Mouse (Mus musculus) stomach, embryonic 16.5 days (tissue): ENCODE results near the gene Ints5. TPM values are rescaled to one million over a fixed set of nuclear protein-coding genes. Genes with fewer than 3 reads are reported as not detected.
A peak's percentile ranks its signal among the peaks of the same experiment; 100 is the strongest.

Experiments
- ATAC-seq: fragments of 200-750 bp; cut with Nextera tagmentation; 2 replicates; pipeline ENCODE4 v1.8.0; 2017; ENCODE audit warnings: moderate number of reproducible peaks, moderate TSS enrichment; ENCODE audit not compliant: insufficient read depth, low FRiP score
- H3K27ac ChIP-seq: fragments of 300-500 bp; sonication (generic); 2 replicates; pipeline ENCODE4 v1.5.1; 2014; ENCODE audit warnings: low read length
- H3K27me3 ChIP-seq: fragments of 300-500 bp; sonication (generic); 2 replicates; pipeline ENCODE4 v1.6.1; 2014; ENCODE audit warnings: low read length, control low read depth, mixed read lengths; ENCODE audit not compliant: control insufficient read depth, insufficient read depth
- H3K36me3 ChIP-seq: fragments of 300-500 bp; sonication (generic); 2 replicates; pipeline ENCODE4 v1.6.1; 2014; ENCODE audit warnings: low read length; ENCODE audit not compliant: control insufficient read depth, insufficient read depth
- H3K4me1 ChIP-seq: fragments of 300-500 bp; sonication (generic); 2 replicates; pipeline ENCODE4 v1.6.1; 2014; ENCODE audit warnings: low read length, control low read depth, mixed read lengths; ENCODE audit not compliant: control insufficient read depth, insufficient read depth
- H3K4me2 ChIP-seq: fragments of 300-500 bp; sonication (generic); 2 replicates; pipeline ENCODE4 v1.6.1; 2014; ENCODE audit warnings: low read depth, low read length, mixed read lengths
- H3K4me3 ChIP-seq: fragments of 300-500 bp; sonication (generic); replicated peaks from 2 replicates; pipeline ENCODE4 v1.5.1; 2014; ENCODE audit warnings: mild to moderate bottlenecking, low read length
- H3K9ac ChIP-seq: fragments of 300-500 bp; sonication (generic); 2 replicates; pipeline ENCODE4 v1.6.1; 2014; ENCODE audit warnings: low read length
- H3K9me3 ChIP-seq: fragments of 300-500 bp; sonication (generic); replicated peaks from 2 replicates; pipeline ENCODE4 v1.6.1; 2016; ENCODE audit warnings: low read length, control low read depth; ENCODE audit not compliant: control insufficient read depth
- WGBS: fragments of 180-500 bp; shearing (Covaris S2); extraction: QIAGEN DNeasy Blood & Tissue Kit; methylation state at CpG from one replicate; pipeline ENCODE4 v1.1.7; 2014; 5-methylcytosine and 5-hydroxymethylcytosine counted together
- polyA plus RNA-seq: library from polyadenylated mRNA; unstranded; fragments of >200 nt; fragmentation: Nextera tagmentation; extraction: Ambion mirVana; gene quantifications from 2 replicates; pipeline ENCODE4 v1.2.1, GENCODE M21; 2015

The Ints5 gene
- polyA plus RNA-seq, 1 experiment from 2014 or later: 35.4 TPM

DNA sequence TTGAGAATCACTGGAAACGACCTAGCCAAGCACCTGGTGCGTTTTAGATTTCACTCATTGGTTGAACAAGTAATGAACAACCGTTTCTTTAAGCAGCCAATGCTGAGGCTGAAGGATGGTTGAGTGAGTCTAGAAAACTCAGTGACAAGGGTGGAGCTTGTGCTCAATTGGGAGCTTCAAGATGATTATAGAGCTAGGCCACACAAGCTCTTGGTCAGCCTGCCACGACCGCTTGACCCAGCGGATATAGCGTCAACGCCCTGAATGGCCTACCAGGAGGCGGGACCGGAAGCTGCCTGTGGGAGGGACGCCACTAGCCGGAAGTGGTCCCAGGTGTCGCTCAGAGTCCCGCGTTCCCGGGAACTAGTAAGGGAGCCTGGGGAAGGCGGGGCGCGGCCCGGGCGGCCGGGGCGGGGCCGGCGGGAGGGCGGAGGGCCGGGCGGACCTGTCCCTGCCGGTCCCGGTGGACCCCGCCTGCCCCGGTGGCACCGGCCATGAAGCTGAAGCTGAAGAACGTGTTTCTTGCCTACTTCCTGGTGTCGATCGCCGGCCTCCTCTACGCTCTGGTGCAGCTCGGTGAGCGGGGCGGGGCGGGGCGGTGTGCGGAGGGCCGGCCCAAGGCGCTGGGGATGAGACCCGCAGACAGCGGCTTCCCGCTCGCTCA is 27.4 kb downstream of the Ints5 start, which contains the start of gene B3gat3:
Gene B3gat3, plus strand, starts transcription at position 302 of the 664 bp plus-strand sequence.
- Histone ChIP-seq H3K9me3 (no peaks in the 10 kb centered on the region), H3K27me3 (no peaks in the 10 kb centered on the region), H3K9ac (peak within 1 kb of the TSS; percentile 86), H3K4me1 (peaks cover 9% of the 10 kb centered on the region), H3K4me3 (peak within 1 kb of the TSS; percentile 82), H3K4me2 (peak within 1 kb of the TSS; percentile 82), H3K27ac (peak within 1 kb of the TSS; percentile 95), H3K36me3 (peaks cover 14% of the 10 kb centered on the region)
- peak; percentile 98 for ATAC-seq
- WGBS: 3% methylated on average over 37 of the region's 50 CpGs

DNA sequence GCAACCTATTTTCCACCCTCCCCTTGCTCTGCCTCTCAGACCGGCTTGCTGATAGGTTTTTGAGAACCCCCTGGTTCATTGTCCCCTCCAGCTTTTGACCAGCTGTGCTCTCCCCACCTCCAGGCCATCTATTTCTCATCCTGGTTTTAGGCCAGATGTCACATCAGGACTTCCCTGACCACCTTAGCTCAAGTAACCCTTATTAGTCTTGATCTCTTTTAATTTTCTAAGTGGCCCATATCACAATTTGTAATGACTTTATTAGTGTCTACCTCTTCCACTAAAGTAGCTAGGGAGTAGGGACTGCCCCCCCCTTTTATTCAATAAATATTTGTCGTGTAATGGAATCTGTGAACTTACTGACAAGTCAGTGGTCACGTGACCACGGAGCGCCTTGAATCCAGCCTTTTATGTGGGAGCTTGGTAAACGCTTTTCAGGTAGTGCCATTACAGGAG is 28.1 kb downstream of the Ints5 start:
- peak overlapping the region; percentile 86 for H3K9ac ChIP-seq
- no peaks in the 10 kb centered on the region for H3K9me3 ChIP-seq
- H3K4me1 ChIP-seq: peaks cover 9% of the 10 kb centered on the region
- no peaks in the 10 kb centered on the region for H3K27me3 ChIP-seq
- H3K4me2 ChIP-seq: peak overlapping the region; percentile 82
- H3K27ac ChIP-seq: peak overlapping the region; percentile 95
- ATAC-seq: peak; percentile 18; the same call in 1 of the 2 replicates
- peaks cover 9% of the 10 kb centered on the region; the same call in 1 of the 2 replicates for H3K36me3 ChIP-seq
- 2% methylated on average over 6 of the region's 6 CpGs for WGBS
- H3K4me3 ChIP-seq: peak overlapping the region; percentile 82

DNA sequence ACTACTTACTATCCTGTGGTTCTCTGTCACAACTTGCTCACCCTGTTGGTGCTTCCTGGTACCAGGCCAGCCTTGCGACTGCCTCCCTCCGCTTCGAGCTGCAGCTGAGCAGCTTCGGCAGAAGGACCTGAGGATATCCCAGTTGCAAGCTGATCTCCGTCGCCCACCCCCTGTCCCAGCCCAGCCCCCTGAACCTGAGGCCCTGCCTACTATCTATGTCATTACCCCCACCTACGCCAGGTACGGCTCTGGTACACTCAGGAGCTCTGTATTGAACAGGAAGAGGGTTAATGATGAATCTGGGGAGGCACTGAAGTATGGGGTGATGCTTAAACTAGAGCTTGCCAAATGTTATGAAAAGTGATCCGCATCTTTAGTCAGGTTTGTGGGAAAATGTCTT is 28.9 kb downstream of the Ints5 start:
- WGBS: 74% methylated on average over 9 of the region's 9 CpGs
- Histone ChIP-seq H3K4me3 (0 out of 2 replicates have a peak overlapping the region, but pooled peaks have one; percentile 3), H3K36me3 (0 out of 2 replicates have a peak, but pooled peaks cover 3% of the 10 kb centered on the region), H3K4me1 (peaks cover 9% of the 10 kb centered on the region), H3K4me2 (peak overlapping the region; percentile 82), H3K27me3 (no peaks in the 10 kb centered on the region), H3K27ac (no peak overlapping the region), H3K9me3 (no peaks in the 10 kb centered on the region), H3K9ac (peak overlapping the region; percentile 27; the same call in 1 of the 2 replicates)
- ATAC-seq: no peak

DNA sequence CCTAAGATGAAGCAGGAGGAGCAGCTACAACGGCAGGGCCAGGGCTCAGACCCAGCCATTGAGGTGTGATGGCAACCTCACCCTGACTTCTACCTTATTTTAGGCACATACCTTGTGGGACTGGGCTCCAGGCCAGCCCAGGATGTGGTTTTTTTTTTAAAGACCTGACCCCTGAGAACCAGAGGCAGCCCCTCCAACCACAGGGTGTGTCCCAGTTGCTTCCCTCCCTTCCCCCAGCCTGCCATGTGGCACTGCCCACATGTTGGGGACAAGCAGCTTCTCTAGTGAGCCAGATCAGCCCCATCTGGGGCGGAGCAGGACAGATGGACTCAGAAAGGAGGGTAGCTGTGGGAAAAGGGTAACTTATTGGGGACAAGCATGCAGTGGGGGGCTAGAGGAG is 34.0 kb downstream of the Ints5 start:
- Histone ChIP-seq H3K9me3 (no peaks in the 10 kb centered on the region), H3K4me2 (no peak overlapping the region), H3K4me3 (no peak overlapping the region), H3K27me3 (no peaks in the 10 kb centered on the region), H3K4me1 (peaks cover 16% of the 10 kb centered on the region), H3K27ac (no peak overlapping the region), H3K36me3 (no peaks in the 10 kb centered on the region), H3K9ac (no peak overlapping the region)
- ATAC-seq: no peak
- 93% methylated on average over 2 of the region's 2 CpGs for WGBS

DNA sequence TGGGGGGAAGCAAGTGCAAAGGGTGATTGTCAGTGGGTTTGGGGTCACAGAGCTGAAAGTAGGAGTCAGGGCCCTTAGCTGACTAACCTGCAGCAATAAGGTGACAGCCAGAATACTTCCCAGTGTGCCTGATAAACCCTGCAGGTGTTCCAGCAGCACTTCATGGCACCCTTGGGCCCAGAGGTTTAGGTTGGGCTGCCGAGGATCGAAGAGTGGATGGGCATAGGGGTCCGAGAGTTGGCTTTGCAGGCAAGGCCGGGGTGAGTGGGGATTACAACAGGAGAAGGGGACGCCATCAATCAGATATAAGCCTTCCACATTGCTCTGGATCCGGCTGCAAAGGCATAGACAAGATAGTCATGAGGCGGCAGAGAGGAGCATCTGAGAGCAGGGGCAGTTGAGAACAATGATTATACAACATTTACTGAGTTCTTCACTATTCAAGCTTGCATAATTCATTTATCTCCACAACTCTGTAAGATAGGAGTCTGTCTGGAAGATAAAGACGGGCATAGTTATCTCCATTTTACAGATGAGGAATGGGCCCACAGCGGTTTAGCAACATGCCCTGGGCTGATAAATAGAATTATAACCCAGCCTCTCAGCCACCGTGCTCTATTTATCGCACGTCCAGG is 35.2 kb downstream of the Ints5 start:
- H3K4me3 ChIP-seq: no peak overlapping the region
- H3K4me2 ChIP-seq: no peak overlapping the region
- no peak overlapping the region for H3K9ac ChIP-seq
- no peak for ATAC-seq
- peaks cover 15% of the 10 kb centered on the region for H3K4me1 ChIP-seq
- H3K27me3 ChIP-seq: no peaks in the 10 kb centered on the region
- H3K27ac ChIP-seq: no peak overlapping the region
- H3K9me3 ChIP-seq: no peaks in the 10 kb centered on the region
- H3K36me3 ChIP-seq: no peaks in the 10 kb centered on the region
- 80% methylated on average over 12 of the region's 12 CpGs for WGBS

DNA sequence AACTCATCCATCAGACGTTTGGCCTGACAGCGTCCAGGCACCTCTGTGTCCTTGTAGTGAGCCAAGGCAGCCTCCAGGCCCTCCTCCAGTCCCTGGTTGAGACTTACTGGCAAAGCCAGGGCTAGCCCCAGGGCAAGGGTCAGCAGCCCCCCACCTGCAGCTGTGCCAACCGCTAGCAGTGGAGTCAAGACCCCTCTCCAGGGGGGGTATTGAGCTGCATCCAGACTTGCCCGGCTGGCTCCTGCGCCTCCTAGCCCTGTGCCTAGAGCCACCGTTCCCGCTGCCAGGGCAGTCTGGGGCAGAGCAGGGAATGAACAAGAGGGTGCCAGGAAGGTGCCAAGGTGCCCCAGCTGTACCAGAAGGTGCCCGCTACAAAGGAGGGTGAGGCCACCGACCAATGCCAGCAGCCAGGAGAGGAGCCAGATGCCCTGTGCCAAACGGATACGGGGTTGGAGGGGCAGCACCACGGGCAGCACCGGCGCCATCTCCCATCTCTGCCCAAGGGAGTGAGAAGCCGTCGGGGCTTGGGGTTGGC is 36.0 kb downstream of the Ints5 start:
- Histone ChIP-seq H3K27me3 (no peaks in the 10 kb centered on the region), H3K36me3 (peaks cover 5% of the 10 kb centered on the region), H3K27ac (peak overlapping the region; percentile 88; the same call in 1 of the 2 replicates), H3K4me1 (peaks cover 15% of the 10 kb centered on the region), H3K9me3 (no peaks in the 10 kb centered on the region), H3K9ac (peak overlapping the region; percentile 84), H3K4me2 (peak overlapping the region; percentile 74), H3K4me3 (peak overlapping the region; percentile 77)
- WGBS: 24% methylated on average over 16 of the region's 16 CpGs
- ATAC-seq: peak; percentile 3; the same call in 1 of the 2 replicates

DNA sequence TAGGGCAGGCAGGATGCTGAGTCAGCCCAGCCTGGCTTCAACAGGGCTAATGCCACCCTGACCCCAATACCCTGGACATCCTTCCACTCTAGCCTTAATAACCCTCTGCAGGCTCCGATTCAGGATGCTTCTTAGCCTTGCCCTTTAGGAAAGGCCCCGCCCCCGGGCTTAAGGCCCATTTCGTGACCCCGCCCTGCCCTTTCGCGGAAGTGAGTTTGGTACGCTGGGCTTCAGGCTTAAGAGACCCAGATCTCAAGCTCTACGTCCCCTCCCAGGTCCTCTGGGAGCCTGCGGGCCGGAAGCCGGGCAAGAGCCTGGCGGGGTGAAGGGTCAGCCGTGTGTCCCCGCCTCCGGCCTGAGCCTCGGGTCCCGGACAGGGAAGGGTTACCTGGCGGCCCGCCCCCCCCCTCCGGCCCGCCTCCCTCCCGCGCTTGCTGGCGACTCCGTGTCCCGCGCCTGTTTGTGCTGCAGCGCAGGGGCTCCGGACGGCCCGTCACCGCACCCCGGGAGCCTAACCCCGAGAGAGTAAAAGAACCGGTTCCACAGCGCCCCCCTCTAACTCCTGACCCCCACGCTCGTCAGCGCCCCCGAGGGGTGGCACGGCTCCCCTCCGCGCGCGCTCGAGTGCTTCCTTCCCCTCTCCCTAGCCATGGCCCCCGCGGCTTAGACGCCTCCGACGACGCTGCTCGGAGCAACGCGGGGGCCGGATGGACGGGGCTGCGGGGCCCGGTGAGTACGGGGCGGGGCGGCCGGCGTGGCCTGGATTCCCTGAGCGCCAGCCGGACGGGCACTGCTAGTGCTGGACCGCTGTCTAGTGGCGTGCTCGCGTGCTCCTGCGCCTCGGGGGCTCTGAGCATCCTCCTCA is 36.7 kb downstream of the Ints5 start, which contains the start of the genes Rom1 and Eml3:
Gene Rom1, minus strand, starts transcription at position 133 of the 865 bp plus-strand sequence.
Gene Eml3, plus strand, starts transcription at position 329 of the 865 bp plus-strand sequence.
- Histone ChIP-seq H3K4me2 (peak within 1 kb of the TSS; percentile 74), H3K4me3 (peak within 1 kb of the TSS; percentile 77), H3K9ac (peak within 1 kb of the TSS; percentile 84), H3K4me1 (peaks cover 15% of the 10 kb centered on the region), H3K27ac (peak within 1 kb of the TSS; percentile 88), H3K36me3 (peaks cover 9% of the 10 kb centered on the region), H3K9me3 (no peaks in the 10 kb centered on the region), H3K27me3 (no peaks in the 10 kb centered on the region)
- peak; percentile 81 for ATAC-seq
- WGBS: under 1% methylated on average over 66 of the region's 74 CpGs

DNA sequence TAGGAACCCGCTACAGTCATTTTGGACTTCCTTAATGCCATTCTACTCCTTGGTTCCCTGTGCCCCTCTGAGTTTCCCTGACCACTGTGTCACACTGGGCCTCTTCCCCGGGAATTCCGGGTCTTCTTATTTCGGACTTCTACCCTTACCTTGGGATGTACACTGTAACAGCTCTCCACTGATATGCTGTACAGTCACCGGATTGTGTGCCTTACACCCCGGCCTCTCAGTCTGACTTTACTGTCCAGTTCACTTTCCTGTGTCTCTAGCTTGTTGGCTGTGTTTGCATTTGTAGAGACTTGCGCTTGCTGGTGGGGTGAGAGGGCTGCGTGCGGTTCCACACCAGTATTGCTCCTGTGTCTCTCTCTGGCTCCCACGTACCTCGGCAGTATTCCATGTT is 37.3 kb downstream of the Ints5 start:
- peaks cover 15% of the 10 kb centered on the region for H3K4me1 ChIP-seq
- peaks cover 9% of the 10 kb centered on the region for H3K36me3 ChIP-seq
- no peaks in the 10 kb centered on the region for H3K27me3 ChIP-seq
- peak overlapping the region; percentile 77 for H3K4me3 ChIP-seq
- H3K9ac ChIP-seq: peak overlapping the region; percentile 84
- peak overlapping the region; percentile 88 for H3K27ac ChIP-seq
- no peaks in the 10 kb centered on the region for H3K9me3 ChIP-seq
- H3K4me2 ChIP-seq: peak overlapping the region; percentile 74
- ATAC-seq: no peak
- 4% methylated on average over 11 of the region's 11 CpGs for WGBS
